Mouse (Mus musculus) bone marrow macrophage, adult 2 months (primary cell): Measurements from ENCODE around the gene Snx30.

Experiments
- CTCF ChIP-seq: IDR thresholded peaks from 2 replicates; pipeline ENCODE4 v1.5.1; 2012; ENCODE audit warnings: low read depth, mild to moderate bottlenecking, low read length, moderate library complexity
- POLR2A ChIP-seq: IDR thresholded peaks from 2 replicates; pipeline ENCODE4 v1.6.1; 2012; ENCODE audit warnings: mild to moderate bottlenecking, low read depth, low read length, borderline replicate concordance

DNA sequence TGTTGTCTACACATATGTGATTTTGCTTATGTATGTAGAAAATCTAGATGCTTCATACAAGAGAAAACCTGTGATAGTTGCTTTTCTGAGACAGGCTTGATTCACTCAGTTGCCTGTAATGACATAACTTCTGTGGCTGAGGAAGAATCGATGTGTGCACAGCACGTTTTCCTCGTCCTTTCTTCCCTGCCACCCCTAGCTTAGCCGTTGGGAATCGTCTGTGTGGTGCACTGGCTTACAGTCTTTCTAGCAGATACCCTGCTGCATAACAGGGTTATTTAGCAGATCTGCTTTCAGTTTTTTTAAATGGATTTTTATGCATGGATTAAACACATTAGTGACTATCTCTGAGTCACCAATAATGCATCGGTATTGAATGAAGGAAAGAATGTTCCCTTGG lies 70.9 kb downstream of the Snx30 start:
- TF ChIP-seq CTCF = no peak
- TF ChIP-seq POLR2A = no peak
